Mouse (Mus musculus): Measurements from ENCODE around the gene Trp53tg5.

DNA sequence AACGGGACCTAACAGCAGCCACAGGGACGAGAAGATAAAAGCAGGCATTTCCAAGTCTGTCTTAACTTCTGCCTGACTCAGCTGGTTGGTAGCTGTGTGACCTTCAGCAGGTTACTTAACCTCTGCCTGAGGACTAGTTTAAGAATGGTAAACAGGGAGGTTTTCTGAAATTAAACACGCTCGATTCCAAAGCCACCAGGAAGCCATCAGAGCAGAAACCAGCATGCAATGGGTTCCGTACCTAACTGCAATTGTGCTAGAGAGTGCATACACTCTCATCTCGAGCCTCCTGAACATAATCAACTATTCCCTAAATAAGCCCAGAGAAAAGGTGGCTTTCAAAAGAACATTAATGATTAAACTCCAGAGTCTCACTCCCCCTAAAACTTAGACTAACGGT lies 31.8 kb downstream of the Trp53tg5 start:
- TF ChIP-seq POLR2A (IDR thresholded peaks at IDR 0.05; ENCODE audit: low read depth, low read length) (no peak), CTCF (IDR thresholded peaks at IDR 0.05; ENCODE audit: borderline replicate concordance, insufficient read depth, low read length) (no peak)

Data from embryonic fibroblast, embryonic 13.5 days (primary cell).